Mouse (Mus musculus) spleen, postnatal 4 days (tissue): ENCODE data around the gene Fignl1.

Experiments used
- DNase-seq, 2 experiments: peaks; one replicate each; pipeline ENCODE4 v3.0.0; 2022; ENCODE audit warnings: low spot score in 2 of 2

The Fignl1 gene

DNA sequence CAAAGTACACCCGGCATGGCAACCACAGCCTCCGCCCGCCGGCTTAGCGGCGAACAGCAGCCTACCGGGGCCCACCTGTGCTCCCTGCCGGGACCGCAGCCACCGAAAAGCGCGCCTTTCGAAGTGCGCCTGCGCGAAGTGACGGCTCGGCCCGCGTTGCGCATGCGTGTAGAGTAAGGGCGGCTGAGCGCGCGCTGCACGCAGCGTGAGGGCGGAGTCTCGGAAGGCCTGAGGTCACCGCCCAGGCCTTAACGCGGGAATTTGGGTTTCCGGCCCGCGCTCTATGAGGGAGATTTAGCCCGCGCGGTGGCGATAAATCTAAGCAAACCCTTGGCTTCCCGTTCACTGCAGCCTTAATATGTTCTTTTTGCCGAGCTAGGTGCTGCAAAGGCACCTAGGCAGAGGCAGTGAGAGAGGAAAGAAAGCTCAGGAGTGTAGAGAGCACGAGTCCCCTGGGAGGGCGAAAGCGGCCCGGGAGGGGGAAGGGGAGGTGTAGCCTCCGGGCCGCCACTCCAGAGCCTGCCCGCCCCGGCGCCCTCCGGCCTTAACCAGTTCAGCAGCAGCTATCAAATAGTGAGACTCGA is at the start of gene Fignl1:
Gene Fignl1 (minus strand): TSS at position 143 of the 584 bp plus-strand sequence.
- DNase-seq, result peak; percentile 97 to 100

DNA sequence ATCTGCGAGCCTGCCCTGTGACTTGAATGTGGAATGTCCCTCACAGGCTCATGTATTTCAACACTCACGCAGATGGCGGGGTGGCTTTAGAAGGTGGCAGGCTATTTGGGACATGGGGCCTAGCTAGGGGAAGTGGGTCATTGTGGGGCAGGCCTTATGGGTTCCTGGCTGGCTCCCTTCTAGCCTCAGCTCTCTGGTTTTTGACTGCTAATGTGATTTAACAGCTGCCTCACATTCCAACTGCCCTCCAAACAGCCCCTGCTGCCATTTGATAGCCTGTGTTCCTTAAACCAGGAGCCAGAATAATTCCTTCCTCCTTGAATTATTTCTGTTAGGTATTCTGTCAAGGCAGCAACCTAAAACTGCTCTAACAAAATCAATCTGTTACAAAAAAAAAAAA is 48.2 kb upstream of the Fignl1 start:
- no peak for DNase-seq

DNA sequence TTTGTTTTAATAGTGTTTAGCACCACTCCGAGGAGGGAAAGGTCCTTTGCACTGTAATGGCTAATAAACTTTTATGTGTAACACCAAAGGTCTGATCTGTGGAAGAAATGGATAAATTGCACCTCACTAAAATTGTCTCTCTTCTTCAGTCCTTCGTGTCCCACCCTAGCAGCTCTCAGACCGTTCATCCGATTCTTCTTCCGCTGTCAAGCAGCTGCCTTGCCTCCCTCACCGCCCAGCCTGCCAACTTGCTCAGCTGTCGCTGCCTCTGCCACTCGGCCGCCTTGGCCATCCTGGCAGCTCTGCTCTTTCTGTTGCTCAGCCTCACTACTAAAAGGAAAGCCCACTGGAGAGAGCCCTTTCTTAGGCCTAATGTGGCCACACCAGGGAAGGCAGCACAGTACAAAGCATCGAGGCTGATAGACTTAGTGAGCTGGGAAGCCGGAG is 46.9 kb upstream of the Fignl1 start:
- DNase-seq, result no peak

DNA sequence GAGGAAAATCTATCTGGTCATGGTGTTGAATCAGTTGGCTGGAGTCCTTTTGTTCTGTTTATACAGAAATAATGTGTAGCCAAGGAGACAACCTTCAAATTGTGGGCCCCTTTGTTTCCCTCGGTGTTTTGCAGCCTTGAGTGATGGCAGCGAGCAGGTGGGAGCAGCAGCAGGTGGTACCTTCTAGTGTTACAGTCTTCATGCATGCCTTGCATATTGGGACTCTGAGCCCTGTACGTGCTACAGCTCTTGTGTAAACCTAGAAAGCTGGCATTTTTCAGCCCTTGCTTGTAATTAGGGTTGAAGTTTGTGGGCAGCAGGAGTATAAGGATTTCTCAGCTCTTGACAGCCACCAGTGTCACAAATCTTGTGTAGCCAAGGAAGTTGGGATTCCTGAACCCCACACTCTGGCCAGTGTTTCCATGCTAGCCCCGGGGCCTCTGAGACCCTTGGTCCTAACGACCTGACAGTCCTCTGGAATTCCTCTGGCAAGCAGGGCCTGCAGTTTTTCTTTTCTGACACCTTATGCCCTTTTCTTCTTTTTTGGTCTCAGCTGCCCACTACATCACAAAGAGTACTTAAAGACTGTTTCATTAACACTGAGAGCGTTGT is 46.4 kb upstream of the Fignl1 start:
- no peak for DNase-seq

DNA sequence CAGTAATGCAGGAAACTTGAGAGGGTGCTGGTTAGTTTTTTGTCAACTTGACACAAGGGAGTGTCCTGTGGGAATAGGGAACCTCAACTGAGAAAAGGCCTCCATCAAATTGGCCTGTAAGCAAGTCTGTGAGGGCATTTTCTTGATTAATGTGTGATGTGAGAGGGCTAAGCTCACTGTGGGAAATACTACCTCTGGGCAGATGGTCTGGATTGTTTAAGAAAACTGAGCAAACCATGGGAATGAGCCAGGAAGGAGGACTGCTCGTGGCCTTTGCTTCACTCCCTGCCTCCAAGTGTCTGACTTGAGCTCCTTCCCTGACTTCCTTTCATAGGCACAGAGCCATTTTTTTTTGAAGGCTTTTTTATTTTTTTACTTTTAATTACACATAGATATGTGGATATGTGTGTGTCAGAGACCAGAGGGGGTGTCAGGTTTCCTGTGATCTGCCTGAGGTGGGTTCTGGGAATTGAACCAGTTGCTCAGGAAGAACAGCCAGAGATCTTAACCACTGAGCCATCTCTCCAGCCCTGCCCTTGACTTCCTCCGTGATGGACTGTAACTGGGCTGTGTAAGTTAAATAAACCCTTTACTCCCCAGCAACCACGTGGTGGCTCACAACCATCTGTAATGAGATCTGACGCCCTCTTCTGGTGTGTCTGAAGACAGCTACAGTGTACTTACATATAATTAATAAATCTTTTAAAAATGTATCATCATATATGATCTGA is 45.1 kb upstream of the Fignl1 start:
- DNase-seq, result no peak

DNA sequence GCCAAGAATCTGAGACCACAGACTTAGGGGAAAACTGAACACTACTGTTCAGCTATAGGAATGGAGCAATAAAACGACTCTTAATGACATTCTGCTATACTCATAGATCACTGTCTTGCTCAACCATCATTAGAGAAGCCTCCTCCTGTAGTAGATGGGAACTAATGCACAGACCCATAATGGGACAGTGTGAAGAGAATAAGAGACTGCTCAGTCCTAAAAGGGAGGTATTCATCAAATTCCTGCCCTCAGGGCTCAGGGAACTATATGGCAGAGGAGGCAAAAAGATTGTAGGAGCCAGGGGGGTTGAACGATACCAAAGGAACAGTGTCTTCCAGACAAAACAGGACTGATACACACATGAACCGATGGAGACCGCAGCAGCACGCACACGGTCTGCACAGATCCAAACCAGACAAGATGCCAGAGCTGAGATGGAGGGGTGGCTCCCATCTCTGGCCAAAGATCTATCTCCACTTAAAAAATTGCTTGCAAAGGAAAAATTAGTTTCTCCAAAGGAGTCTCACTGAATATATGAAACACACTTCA is 43.3 kb upstream of the Fignl1 start:
- no peak for DNase-seq

DNA sequence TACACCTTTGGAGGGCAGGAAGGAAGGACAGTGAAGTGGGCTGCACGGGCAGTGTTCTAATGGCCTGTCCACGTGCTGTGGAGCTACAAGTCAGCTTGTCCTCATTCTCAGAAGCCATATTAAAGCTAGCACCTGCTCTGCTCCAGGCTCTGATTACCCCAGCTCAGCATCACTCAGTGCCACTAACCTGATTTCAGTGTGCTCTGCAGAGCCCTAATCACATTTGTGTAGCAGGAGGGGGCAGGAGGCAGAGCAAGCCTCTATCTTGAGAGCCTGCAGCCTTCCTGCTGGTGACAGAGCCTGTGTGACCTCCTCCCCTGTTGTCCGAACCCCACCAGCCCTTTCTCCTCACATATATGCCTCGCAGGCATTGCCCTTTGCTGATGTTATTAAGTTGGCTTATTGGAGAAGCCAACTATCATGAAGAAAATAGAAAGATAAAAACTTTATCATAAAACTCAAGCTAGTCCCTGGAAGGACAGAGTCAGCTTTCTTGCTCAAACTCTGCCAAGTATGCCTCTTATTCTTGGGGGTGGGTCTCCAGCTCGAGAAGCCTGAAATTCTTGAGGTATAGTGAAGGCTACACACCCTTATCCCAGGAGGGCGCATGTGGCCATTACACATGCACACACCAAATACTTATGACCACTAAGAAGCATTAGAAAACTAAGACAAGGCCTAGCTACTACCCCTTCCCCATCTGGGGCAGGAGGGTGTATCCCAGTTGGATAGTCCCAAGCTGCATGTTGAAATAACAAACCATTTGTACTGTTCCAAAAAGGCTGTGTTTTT is 41.9 kb upstream of the Fignl1 start:
- no peak for DNase-seq

DNA sequence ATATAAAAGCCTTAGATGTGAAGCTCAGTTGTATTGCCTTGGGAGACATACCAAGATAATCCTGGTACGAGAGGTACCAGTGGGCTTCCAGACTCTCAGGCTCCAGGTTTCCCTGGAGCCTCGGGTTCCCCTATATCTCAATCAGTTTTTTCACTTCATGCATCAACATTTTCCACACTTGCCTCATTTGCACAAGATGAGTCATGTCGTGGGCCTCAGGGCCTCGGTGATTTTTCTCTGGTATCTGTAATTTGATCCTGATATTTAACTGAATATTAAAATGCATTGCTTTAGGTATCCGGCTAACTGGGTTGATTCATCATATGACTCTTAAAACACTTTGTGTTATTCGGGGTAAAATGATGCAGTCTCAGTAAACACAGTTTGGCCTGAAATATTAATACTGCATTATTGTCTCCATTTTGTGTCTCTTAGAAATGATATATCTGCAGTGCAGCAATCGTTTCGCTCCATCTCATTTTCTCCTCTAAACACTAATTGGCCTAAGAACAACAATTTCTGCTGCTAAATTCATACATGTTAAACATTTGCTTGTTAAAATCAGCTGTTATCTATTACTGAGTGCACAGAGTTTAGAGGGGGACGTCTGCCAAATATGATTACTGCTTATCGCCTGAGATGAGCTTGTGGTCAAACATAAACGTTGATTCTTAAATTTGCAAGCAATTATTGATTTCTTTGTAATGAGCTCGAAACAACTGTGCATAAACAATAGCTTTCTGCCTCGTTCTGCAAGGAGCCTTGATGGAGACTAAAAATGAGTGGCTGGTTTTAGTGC is 41.0 kb upstream of the Fignl1 start:
- no peak for DNase-seq

DNA sequence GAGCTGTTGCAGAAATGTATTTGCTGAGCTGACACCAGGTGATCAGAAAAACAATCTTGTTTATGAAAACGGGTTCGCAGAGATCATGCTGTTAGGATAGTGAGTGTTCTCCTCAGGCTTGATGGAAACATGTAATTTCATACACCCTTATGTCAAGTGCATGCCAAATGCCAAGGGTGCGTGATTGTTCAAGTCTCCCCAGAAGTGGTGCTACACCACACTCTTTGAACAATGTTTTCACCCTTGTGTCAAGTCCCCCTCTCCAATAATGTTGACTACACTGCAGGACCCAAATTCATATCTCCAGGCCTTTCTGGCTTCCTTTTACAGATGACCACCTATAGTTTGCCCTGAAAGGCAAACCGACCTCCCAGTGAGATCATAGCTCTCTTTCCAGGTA is 39.7 kb upstream of the Fignl1 start:
- DNase-seq, result no peak

DNA sequence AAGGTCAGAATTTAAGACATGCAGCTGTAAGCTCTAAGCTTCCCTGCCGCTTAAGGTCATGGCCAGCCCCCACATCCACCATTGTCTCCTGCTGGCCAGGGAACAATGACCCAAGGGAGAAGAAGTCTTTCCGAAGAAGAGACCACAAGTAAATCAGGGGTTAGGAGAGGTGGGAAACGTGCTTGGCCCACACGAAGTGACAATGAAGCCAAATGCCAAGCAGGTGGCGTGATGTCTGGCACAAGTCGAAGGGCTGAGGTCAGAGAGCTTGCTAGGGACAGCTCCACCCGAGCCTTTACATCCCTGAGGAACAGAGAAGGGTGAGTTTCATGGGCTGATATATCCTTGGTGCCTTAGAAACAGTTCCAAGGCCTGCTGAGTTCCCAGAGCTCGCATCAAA is 36.3 kb upstream of the Fignl1 start:
- no peak for DNase-seq

DNA sequence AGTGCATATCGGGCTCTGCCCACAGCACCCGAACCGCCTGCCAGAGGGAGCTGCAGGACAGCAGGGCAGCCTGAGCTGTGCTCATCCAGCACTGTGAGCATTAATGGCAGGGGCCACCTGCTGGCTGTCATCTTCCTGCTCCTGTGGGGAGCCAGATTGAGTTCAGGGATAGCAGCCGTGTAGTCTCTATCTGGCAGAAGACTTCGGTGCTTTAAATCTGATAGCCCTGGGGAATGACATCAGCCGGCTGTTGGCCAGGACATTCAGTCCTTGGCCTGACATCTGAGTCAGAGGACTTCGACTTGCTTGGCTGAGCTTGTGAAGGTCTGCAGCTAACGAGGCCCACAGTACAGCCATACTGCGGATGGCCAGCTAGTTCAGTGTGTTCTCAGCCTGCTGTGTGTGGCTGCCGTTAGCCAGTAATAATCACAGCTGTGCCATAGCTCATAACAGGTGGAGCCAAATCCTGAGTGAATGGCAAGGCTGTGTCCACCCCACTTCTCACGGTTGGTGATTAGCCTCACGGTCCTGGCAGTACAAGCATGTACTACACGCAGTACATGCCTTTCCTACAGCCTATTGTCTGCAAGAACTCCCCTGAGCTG is 35.7 kb upstream of the Fignl1 start:
- DNase-seq, result no peak

DNA sequence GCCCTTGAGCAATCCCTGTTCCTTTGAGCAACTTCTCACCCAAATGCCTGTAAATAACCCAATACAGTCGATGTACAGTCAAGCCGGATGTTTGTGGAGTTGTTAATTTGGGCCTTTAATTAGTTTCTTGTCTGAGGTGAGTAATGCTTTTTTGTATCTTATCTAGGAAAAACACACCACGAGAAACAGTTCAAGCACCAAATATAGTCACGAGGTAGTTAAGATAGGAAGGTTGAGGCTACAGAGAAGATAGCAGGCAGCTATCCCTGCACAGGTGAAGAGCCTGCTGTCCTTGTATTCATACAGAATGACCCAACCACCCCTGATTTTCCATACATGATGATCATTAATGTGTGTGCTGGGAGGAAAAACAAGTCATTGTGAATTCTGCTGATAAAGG is 32.8 kb upstream of the Fignl1 start:
- DNase-seq, result no peak

DNA sequence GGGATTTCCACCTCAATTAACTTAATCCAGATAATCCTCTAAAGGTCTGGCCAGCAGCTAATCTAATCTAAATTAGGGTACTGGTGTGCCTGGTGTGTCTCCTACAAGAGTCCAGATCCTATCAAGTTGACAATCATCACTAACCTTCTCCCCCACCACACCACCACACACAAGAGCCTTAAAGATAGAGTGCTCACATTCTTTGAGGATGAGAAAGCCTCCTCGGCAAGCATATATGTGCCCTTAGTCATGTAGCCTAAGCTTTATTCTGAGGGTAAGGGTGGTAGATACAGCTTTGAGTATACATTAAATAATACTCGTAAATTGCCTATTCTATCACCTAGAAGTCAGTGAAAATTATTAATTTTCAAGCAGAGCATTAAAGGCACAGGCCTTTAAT is 32.0 kb upstream of the Fignl1 start:
- DNase-seq, result no peak

DNA sequence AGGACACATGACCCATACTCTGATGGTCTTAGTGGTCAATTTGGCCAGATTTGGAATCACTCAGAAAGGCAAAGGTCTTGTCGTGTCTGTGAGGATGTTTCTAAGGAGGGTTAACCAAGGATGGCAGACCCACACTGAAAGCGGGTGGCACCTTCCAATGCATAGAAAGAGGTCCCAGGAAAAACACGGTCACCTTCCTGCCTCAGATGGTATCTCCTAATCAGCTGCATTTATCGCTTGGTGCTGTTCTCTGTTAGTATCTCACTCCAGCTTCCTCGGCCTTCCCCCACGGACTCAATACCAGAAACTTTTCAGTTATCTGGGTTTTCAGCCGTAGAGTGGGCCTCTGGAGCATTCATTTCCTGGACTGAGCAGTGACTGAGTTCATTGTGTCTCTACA is 31.1 kb upstream of the Fignl1 start:
- no peak for DNase-seq

DNA sequence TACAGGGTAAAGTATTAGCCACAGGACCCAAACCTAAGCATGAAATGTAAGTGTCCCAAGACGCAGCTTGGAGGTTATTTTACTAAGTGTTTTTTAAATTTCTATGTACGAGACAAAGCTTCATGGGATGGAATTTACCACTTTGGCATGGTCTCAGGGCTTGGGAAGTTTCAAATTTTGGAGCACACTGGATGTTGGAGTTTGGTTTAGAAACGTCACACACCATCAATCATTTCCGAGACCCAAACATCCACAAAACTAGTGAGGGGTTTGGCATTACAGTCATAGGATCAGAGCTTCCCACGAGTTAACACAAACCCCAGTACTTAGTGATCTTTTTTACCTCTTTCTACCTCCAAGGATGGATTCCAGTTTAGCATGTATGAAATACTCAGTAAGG is 28.6 kb upstream of the Fignl1 start:
- no peak for DNase-seq

DNA sequence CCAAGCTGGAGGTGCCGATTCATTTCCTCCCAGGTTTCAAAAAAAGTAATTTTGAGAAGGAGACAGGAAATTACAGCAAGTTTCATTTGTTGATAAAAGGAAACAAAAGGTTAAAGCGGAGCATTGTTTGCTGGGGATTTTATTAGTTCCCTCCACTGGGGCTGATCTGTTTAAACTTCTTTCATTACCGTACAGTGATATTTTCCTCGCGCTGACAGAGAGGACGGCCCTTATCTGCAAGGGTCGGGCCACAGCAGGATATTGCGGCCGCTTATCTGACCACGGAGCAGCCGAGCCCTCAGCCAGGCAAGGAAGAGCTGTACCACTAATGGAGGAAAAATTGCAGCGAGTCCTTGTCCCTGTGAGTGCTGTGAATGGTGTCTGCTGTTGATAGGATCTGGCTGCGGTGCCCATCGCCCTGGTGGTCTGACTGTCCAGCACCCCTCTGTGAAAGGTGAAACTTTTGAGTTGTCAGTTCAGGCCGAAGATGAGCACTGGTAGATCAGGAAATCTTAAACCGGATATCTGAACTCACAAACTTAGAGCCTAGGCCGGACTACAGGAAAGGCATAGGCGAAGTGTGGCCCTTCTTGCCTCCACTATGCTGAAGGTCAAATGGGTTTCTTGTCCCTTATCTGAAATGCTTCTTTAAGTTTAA is 28.1 kb upstream of the Fignl1 start:
- peak; percentile 48 to 68 for DNase-seq

DNA sequence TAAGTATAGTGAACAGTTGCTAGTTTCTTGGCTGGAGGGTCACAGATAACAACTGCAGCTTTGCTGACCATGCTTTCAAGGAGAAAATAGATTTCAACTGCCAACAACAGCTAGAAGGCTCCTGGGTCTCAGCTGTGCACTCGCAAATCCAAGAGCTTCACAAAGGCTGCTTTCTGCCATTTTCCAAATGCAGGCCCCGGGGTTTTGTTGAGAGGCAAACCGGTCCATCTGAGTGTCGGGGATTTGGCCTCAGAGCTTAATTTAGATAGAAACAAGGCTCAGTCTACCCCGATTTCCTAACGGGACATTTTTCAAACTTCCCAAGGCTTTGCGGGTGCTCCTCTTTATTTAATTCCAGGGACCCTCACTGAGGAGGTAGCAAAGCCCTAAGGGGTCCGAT is 27.5 kb upstream of the Fignl1 start:
- DNase-seq, result no peak

DNA sequence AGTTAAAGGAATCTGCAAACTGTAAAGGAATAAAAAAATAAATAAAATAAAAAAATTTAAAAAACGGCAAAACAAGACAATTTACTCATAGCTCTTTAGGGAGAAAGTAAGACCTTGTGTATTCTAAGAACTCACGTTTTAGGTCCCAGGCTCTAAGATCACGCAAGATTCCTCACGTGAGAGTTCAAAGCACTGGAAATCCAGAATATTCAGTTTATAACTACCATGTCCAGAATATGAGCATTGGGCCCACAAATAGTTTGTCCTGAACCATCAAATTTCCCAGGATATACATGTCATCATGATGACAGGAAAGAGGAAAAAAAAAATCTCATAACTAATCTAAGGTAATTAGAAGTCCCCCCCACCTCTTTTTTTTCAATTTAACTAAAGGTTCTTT is 27.0 kb upstream of the Fignl1 start:
- no peak for DNase-seq

DNA sequence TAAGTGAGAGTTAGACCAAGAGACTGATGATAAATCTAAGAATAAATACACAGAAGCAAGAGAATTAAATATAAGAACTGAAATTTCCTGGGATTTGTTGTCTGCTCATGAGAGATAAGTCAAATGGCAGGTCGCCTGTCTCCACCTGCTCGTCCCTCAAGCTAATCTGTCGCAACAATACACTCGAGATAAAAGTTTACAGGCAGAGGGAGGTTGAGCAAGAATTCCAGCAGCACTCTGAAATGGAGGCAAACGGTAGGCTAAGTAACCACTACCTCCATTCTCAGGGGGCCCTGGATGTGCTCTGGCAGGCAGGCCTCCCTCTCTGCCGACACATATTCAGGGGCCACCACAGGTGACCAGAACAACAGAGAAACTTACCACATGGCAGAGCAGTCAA is 26.6 kb upstream of the Fignl1 start:
- DNase-seq, result no peak

DNA sequence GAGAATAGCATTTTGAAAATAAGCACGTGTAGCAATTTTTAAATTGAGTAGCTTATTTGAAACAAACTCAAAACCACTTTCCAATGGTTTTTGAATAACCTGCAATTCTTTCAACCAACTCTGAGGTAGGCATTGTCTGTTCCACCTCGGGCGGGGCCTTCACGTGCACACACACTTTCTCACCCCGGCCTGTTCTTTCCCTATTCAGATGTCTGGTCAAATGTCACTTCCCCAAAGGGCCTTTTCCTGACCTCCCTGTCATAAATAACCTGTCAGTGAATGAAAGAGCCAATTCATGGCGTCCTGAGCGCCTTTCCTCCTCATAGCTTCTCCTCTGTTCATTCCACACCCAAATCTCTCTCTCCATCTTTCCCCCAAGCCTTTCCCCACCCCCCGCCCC is 24.3 kb upstream of the Fignl1 start:
- no peak for DNase-seq

DNA sequence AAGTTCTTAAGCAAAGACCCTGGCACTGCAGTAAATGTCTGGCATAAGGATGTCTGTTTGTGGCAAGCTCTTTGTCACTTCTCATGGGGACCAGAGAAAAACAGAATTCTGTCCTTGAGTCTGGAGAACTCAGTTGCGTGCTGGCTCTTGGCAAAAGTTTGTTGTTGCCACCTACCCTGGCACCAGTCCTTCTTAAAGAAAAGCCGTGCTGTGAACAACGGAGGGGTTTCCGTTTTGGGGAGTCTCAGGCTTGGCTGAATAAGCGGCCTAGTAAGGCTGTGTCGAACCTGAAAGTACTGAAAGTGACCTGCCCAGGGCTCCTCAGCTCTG is 24.0 kb upstream of the Fignl1 start:
- no peak for DNase-seq
